Mouse (Mus musculus): ENCODE results near the gene Fndc3a.
A peak's percentile ranks its signal among the peaks of the same experiment; 100 is the strongest.

Gene Fndc3a

DNA sequence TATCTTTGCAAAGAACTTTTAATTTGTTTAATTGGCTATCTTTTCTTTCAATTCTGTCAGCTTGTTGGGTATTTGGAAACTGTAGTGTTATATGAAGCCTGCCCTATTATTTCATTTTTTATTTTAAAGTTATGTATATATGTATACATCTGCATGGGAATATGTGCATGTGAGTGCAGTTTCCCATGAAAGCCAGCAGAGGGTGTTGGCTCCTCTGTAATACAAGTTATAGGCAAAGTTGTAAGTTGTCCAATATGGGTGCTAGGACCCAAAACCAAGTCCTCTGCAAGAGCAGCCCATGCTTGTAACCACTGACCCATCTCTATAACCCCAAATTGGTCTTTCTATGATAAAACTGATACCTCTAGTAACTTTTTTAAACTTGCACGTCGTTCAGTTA lies 38.8 kb downstream of the Fndc3a start:
- no peak for DNase-seq

DNA sequence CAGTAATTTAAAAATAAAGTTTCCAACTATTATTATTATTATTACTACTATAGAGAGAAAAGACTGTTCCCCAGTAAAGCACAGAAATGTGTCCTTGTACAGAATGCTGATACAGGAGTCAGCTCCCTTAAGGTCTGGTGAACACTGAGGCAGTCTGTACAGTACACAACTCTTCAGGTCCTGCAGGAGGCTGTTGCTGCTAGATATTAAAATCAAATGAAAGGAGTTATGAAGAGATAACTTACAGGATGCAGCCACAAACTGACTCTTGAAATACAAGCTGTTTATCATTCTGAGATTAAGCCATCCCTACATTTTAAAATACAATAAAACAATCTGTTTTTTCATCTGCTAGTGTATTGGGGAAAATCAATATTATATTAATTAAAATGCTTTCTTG lies 60.5 kb downstream of the Fndc3a start:
- DNase-seq, result no peak

DNA sequence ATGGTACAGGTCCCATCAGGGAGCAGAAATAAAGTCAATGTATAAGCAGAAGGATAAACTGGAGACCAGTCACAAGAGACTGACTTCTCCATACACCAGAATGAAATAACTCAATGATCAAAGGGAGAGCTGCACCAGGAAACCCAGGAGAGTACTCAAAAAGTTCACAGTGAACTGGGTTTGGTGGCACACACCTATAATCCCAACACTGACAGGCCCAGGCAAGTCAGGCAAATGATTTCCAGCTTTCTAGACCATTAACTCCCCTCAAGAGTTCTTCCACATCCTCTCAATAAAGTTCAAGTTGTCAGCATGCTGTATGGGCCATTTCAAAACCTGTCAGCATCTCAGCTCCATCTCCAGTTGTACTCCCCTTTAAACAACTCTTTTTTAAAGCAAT lies 64.3 kb downstream of the Fndc3a start:
- no peak for DNase-seq

DNA sequence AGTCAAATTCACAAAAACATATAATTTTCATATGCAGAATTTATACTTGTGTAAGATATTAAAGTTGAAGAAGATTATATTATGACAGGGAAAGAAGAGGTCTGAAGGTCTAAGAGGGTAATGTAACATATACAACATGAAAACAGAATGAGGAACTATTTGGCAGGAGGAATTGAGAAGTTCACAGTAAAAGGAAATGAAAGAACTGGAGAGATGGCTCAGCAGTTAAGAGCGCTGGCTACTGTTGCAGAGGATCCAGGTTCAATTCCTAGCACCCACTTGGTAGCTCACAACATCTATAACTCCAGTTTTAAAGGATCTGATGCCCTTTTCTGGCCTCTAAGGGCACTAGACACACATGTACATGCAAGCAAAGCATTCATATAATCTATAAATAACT lies 65.2 kb downstream of the Fndc3a start:
- DNase-seq, result no peak

DNA sequence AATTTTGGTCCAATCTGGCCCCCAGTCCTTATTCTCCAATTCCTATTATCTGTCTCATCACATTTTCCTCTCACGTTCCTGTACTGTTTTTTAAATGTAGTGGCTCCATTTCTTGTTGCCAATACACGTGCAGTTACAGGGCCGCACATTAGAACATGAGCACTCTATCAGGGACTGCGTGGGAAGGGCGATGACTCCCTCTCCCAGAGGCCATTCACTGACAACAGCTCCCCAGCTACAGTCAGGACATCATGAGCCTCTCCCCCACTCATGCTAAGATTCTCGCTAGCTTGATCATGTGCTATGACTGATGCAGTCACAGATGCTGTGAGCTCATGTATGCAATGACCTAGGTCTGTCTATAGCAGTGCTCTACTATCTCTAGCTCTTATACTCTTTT lies 71.3 kb downstream of the Fndc3a start:
- no peak for DNase-seq

DNA sequence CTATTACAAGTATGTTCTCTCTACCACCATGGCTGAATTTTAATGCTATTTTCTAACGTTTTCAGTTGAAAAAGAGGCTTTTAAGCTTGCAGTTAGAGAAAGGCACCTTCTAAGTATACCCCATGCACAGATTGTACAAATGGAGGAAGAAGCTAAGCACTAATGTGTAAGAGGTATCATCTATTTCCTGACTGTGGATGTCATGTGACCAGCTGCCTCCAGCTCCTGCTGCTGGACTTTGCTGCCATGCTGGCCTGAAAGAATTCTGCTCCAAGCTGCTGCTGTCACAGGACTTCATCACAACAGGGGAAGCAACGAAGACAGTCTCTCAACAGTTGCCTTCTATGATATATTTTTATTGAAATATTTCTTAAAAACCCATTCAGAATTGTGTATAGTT lies 76.2 kb downstream of the Fndc3a start:
- no peak for DNase-seq

DNA sequence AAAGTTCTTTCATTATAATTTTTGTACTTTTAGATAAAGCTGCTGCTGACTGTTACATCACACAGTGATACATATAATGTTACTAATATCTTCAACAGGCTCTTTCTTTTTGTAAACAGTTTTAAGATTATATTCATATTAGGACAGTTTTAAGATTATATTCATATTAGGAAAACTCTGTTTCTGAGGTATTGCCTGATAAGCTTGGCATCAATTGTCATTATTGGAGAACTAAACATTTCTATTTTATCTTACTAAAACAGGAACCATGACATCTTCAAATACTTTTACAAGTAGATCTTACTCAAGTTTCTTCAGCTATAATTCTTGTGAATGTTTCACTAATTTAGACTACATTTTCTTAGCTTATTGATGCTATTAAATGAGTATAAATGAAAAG lies 84.4 kb downstream of the Fndc3a start:
- no peak for DNase-seq

DNA sequence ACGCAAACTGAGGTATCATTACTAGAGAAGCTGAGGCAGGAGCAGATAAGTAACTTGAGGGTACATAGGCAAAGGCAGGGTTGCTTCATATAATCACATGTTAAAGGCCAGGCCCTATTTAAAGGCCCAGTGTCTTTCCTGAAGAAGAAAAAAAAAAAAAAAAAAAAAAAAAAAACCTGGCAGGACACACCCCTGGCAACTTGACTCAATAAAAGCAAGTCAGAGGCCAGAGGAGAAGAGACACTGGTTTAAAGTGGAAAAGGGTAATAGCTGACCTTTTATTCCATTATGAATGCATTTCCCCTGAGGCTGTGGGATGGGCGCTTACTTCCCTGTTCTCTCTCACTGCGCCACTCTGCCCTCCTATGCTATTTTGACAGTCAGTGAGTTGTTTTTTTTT lies 105.7 kb downstream of the Fndc3a start:
- DNase-seq, result no peak

DNA sequence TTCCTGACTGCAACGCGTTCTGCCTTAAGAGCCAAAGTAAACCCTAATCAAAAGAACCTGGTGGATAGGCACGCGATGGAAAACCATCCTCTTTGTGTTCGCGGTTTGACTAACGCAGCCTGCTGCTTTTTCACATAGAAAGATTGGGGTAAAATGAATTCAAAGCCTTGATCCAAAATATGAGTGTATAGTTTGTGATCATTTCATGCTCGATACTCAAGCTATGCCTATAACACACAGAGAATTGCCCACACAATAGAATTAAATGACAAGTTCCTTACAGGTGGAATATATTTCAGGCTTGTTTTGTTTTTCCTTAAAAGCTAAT lies 106.6 kb downstream of the Fndc3a start:
- DNase-seq, result no peak

DNA sequence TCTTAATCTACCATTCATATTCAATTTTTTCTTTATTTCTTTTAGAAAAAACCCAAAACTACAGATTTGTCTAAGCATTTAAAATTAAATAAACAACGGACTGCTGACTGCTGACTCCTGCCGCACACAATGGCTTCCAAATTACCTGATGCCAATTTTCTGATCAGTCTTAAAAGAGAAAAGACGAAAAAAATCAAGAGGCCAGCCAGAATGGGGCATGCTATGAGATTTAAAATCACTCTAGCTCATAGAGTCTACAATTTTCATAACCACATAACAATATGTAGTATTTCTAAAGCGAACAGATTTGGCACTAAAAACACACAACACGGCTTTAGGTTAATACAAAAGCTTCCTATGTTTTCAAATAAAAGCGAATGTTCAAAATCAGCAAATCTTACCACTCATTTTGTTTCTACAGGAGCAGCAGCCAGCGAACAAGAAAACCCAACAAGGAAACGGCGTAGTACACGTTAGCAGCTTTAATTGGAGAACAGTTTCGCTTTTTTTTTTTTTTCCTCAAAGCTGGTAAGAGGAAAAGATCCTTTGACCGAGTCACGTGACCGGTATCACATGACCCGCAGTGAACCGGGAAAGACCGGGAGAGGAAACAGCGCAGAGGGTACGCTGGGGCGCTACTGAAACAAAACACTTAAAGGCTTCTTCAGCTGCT lies 107.1 kb downstream of the Fndc3a start:
- peak; percentile 90 for DNase-seq

DNA sequence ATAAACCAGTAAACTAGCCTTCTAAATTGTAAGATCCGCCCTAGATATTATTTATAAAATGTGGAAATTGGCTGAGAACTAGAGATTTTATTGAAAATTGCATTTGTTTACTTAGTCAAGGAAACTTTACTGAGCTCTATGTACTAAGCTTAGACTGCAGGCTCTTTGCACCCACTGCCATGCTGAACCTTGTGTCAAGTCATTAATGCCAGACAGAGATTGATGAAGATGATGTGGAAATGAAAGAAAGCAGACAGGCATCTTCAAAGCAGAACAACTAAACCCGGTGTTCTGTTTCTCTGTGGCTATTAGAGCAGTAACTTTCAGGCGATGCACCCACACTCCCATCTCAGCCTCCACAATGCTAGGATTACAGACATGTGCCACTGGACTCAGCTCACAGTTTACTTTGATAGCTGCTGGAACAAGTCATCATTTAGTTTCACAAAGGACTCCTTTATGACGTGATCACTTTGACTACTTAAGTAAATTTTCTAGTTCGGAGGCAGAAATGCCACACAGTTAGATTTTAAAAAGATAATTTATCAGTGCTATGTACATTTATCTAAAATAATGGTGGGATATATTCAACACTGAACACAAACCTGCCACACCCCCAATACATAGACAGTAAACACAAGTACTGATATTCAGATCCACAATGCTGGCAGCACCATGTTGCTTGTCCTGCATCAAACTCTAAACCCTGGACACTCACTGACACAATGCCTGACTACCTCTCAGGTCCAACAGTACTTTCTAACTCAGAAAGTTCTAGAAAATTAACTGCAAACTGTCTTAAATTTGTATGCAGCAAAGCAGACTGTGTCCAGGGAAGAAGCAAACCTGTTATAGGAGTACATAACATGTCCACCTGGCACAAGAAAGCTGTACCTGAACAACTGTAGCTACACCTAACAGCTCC lies 108.2 kb downstream of the Fndc3a start:
- DNase-seq, result no peak

DNA sequence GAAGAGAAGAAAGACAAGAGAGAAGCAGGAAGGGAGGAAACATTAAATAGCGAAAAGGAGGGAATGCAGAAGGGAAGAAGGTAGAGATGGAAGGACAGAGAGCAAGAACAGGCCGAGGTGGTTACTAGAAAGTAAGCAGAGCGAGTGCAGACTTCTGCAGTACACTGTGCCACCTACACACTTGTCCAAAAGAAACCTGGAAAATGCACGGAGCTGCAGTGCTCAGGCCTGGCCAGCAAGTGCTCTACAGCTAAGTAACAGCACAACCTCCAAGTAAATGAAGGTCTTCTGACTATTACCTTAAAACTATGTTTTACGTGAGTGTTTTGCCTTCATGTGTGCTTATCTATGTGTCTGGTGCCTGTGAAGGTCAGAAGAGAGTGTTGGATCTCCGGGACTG lies 109.4 kb downstream of the Fndc3a start:
- DNase-seq, result no peak

DNA sequence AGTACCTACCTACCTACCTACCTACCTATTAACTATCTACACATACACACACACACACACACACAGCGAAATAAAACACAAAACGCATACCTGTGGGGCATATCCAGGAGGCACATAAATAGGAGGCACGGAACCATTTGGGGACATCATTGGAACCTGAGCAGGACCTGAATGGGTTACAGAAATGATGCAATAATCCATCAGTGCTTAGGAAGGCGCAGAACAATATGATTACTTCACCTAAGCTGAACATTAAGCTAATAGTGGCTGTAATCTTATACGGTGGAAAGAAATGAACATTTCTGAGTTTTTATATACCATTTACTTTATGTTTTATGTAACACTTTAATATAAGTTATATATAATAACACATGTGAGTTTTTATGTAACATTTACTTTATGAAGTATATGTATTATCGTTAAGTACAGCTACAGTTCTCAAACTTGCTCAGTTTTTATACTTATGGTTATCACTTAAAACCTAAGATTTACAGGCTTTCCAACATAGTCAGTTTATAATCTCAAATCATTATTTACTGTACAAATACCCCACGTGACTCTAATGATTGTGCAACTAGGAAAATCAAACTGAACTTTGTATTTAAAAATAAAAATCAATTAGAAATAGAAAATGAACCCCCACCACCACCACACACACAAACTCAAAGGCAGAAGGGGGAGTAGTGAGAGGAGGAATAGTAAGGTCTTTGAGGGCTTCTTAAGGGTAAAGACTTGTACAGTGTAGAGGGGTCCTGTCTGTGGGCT lies 110.6 kb downstream of the Fndc3a start:
- no peak for DNase-seq

DNA sequence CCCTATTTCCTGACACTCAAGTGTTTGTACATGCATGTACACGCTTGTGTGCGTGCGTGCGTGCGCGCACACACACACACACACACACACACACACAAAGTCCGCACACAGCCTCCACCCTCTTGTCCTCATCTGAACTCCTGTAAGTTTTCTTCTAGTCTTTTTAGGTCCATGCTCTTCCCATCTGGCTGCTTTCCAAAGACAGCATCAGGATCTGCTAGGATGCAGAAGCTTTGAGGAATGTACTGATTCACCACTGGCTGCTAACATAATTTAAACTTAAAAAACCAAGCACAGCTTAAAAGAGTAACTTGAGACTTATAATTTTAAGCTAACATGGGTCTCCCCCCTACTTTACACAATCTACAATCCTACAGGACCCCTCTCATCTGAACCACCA lies 115.6 kb downstream of the Fndc3a start:
- no peak for DNase-seq

DNA sequence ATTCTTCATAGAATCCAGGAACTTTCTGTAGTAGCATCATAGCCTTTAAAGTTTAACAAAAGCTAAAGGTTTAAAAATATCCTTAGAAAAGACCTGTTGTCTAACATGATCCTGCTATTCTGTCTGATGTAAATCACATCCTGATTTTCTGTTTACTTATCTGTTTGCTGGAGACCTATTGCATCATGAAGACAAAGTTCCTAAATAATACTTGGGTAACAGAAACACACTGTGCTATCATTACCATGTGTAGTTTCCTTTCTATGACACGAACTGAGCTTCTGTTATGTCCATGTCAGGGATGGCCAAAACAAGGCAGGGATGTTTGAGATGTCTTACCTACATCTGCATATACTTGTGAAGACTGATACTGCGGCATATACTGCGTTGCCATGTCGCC lies 120.4 kb downstream of the Fndc3a start:
- DNase-seq, result no peak

DNA sequence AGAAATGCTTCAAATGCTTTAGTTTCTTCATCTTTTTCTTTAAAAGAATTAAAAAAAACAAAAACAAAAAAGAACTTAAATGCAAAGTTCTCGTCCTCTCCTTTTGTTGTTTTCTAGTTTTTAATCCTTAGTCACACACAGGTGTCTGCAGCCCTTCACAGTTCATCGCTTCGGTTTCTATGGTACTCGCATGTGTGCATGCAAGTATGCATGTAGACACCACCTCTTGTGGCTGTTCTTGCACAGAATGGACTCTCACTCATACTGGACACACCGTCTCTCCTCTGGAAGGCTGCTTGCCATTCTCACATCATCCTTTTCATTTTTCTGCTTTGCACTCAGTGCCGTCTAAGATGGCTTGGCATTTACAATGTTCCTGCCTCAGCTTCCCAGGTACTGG lies 126.8 kb downstream of the Fndc3a start:
- DNase-seq, result no peak

DNA sequence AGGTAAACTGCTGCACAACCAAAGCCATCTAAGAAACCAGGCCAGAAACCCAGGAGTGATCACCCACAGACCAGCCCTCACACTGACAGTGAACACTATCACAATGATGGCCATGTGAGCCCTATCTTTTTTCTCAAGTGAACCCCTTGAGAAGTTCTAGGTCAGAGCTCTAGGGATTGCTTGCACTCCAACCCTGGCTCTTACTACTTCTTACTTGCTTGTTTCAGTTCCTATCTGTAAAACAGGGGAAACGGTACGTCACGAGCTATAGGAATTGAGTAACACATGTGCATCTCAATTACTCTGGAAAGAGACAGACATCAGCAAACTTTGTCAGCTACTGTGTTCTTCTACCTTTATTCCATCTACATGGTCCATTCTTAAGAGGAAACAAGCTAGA lies 128.8 kb downstream of the Fndc3a start:
- no peak for DNase-seq

DNA sequence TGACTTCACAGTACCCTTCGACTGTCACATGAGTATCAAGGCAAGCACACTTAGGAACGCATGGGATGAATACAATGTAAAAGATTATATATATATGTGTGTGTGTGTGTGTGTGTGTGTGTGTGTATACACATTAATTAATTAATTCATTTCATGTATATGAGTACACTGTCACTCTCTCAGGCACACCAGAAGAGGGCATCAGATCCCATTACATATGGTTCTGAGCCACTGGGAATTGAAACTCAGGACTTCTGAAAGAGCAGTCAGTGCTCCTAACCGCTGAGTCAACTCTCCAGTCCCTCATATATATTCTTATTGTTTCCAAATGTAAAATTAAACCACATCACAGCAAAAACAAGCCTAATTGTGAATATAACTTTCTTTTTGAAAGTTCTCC lies 133.5 kb downstream of the Fndc3a start:
- DNase-seq, result no peak

DNA sequence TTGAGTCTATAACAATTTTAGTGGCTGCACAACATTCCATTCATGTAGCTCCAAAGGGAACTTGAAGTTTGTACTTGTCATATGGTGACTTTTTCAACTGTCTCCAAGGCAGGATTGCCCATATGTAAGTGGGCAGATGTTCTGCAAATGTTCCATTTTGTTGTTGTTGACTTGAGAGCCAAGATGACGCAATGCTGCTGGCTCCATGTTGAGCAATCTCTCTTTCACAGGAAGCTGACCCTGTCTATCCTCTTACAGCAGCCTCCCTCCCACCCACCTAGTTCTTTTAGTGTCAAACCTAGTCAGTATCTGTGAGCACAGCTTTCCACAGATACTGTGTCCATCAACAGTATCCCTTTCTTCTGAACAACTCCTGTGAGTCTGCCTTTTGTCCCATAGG lies 145.9 kb downstream of the Fndc3a start:
- no peak for DNase-seq

DNA sequence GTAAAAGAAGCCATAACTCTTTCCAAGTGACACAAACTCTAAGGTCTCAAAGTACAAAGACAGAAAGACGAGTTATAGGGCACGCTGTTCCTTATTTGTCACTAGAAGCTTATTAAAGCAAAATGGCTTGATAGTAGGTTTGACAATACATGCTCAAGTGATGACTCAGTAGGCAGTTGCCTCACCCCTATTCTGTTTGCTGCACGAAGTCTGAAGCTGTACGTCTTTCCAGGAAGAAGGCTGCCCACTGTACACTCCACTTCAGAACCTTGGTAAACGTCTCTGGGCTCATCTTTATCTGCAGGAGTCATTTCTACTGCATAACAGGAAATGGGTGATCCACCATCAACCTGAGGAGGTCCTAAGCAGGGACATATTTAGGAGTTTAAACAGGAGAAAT lies 151.0 kb downstream of the Fndc3a start:
- no peak for DNase-seq

DNA sequence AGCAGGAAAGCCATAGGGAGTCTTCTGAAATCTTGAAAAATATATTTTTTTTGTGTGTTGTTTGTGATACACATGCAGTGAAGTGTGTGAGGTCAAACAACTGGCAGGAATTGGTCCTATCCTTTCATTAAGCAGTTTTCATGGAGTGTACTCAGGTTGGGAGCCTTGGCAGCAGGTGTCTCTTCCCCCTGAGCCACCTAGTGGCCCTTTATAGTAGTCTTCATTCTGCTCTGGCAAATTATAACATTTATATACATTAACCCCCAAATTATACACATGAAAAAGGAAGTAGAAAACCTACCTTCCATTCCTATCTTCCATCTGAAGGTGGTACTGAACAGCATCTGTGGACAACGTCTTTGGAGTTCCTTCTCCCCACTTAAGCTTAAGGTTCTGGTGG lies 154.0 kb downstream of the Fndc3a start:
- DNase-seq, result no peak

DNA sequence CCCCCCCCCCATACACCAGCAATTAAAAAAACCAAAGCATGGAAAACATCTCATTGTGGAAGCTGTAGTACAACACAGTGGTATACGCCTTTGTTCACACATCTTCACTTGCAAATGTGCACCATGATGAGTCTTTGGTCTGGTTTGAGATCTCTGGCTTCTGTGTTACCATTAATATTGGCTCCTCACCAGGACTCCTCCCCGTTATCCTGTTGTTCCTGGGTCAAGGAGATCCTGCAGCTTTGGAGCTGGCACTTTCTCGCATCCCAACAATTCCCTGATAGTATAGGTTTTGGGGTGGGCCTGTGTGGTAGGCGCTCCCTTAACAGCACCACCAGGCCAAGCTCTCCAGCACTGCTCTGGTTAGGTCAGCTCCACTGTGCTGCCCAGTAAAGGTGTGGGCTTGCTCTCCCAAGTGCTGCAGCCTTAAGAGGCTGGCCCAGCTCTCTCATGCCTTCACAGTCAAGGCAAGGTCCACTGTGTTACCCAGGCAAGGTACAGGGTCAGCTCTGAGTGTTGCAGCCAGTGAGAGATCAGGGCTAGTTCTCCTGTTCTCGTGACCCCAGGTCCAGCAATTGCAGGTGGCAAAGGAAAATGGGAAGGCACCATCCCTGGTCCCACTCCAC lies 173.3 kb downstream of the Fndc3a start:
- no peak for DNase-seq

DNA sequence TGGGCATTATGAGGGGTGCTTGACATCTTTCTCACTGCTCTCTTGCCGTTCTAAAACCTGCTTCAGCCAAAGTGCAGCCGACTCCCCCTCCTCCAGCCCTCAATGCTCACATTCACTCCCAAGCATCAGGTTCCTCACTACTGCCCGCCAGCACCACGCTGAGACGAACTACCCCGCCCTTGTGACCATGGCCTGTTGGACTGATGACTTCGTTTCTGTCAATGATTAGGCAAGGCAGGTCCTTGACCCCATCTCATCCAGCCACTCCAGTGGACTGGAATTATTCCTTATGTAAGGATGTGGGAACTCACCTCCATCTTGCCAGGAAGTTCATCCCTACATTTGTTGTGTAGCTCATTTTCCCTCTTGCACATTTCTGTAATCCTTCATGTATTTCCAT lies 175.9 kb downstream of the Fndc3a start:
- no peak for DNase-seq

All from right cerebral cortex, postnatal 14 days (tissue).